Mouse (Mus musculus) right cerebral cortex, postnatal 36 days (tissue): ENCODE data around the gene Commd8.
"Not testable (repeated sequence)": the region's sequence is repeated elsewhere in the genome, so short reads cannot be mapped to it uniquely, and the experiment has no call there.

Source experiments
- DNase-seq, 2 experiments: peaks; one replicate each; pipeline ENCODE4 v3.0.0; 2022; ENCODE audit warnings: low spot score in 2 of 2, mixed read lengths in 1 of 2

The Commd8 gene

GRCm38 (mm10) chr5:72168285-72168621 lies 264 bp upstream of the Commd8 start:
- no peak for DNase-seq

- DNase-seq, result no peak
Measured at GRCm38 (mm10) chr5:72164386-72164785, 3.6 kb downstream of the Commd8 start.

GRCm38 (mm10) chr5:72162855-72163254 lies 5.1 kb downstream of the Commd8 start:
- DNase-seq, result no peak

GRCm38 (mm10) chr5:72160781-72161485 lies 7.1 kb downstream of the Commd8 start:
- DNase-seq, result no peak

GRCm38 (mm10) chr5:72159537-72159936 lies 8.5 kb downstream of the Commd8 start:
- no peak for DNase-seq

GRCm38 (mm10) chr5:72158667-72159066 lies 9.3 kb downstream of the Commd8 start:
- no peak for DNase-seq

- no peak for DNase-seq
Measured at GRCm38 (mm10) chr5:72156598-72156997, 11.4 kb downstream of the Commd8 start.

- not testable (repeated sequence) for DNase-seq
Measured at GRCm38 (mm10) chr5:72155686-72156085, 12.3 kb downstream of the Commd8 start.

GRCm38 (mm10) chr5:72150870-72151269 lies 17.1 kb downstream of the Commd8 start:
- no peak for DNase-seq

GRCm38 (mm10) chr5:72148679-72149078 lies 19.3 kb downstream of the Commd8 start:
- DNase-seq, result no peak

GRCm38 (mm10) chr5:72139619-72140018 lies 28.4 kb downstream of the Commd8 start:
- DNase-seq, result no peak

GRCm38 (mm10) chr5:72138256-72138655 lies 29.7 kb downstream of the Commd8 start:
- no peak for DNase-seq

- DNase-seq, result no peak
Measured at GRCm38 (mm10) chr5:72133906-72134305, 34.1 kb downstream of the Commd8 start.

- DNase-seq, result no peak
Measured at GRCm38 (mm10) chr5:72126681-72127080, 41.3 kb downstream of the Commd8 start.

GRCm38 (mm10) chr5:72122414-72123037 lies 45.5 kb downstream of the Commd8 start:
- DNase-seq, result no peak
